In the genomic region with DNA sequence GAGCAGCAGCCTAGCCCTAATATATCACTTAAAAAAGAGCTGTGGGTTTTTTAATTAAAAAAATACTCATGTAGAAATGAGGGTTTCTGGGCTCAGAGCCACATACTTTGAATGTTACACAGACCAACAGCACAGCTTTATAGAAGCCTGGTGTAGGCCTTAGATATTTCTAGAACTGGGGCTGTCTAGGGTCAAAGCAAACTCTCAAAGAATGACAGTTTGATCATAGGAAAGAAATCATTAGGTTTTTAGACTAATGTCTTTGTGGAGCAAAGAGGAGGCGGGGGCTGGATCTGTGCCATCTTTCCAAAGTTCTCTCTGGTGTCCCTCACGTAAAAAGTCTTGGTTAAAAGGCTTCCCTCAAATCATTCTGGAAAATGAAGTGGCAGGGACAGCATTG, we compare ENCODE assay signal across 20 mouse cellular contexts.
DNase-seq lines count a peak whose midpoint lies in the region; ATAC-seq and TF ChIP-seq lines count a peak whose summit lies in the region.
"Had no signal": no experiment of that assay in that cellular context is flagged by ENCODE, and none has a peak within 500 bp of the region (broad histone marks: within the 10 kb centered on the region; RNA-seq: fewer than 3 reads in every experiment).

No protein-coding gene starts in this region.

- no peak overlapping the region for H3K9ac ChIP-seq in kidney, embryonic 16.5 days (replicated peaks; ENCODE audit: low read length)
- no peak overlapping the region for H3K9ac ChIP-seq in limb, embryonic 14.5 days (ENCODE audit: low read depth, low read length, severe bottlenecking)
- H3K9ac ChIP-seq: embryonic facial prominence, embryonic 15.5 days; hindbrain, embryonic 13.5 days; midbrain, embryonic 12.5 days; neural tube, embryonic 12.5 days had no signal

- H3K4me1 ChIP-seq in kidney, embryonic 16.5 days (ENCODE audit: insufficient read depth, low read length), result peaks cover 8% of the 10 kb centered on the region; the same call in 1 of the 2 replicates
- H3K4me1 ChIP-seq in limb, embryonic 14.5 days (ENCODE audit: control insufficient read depth, insufficient read depth, low read length), result peaks cover 10% of the 10 kb centered on the region; the same call in 1 of the 2 replicates
- H3K4me1 ChIP-seq: forebrain, embryonic 10.5 days; midbrain, embryonic 12.5 days; neural tube, embryonic 12.5 days had no signal

- peak; percentile 70 for DNase-seq in kidney, adult 9 months
- no peak for DNase-seq in kidney, adult 18-20 months
- DNase-seq in Muller cell, postnatal 12 days (ENCODE audit: inconsistent ontology term), result peak; percentile 86
- peak; percentile 66 for DNase-seq in limb, embryonic 14.5 days (ENCODE audit: low spot score)
- no peak for DNase-seq in right cerebral cortex, postnatal 14 days
- DNase-seq in cerebellum, adult 11 months, result no peak
- DNase-seq: adrenal gland, postnatal 14 days; cerebellum, postnatal 14 days; heart, postnatal 14 days; layer of hippocampus, postnatal 36 days had no signal

- H3K27ac ChIP-seq in kidney, embryonic 16.5 days (ENCODE audit: low read length), result no peak overlapping the region
- no peak overlapping the region for H3K27ac ChIP-seq in limb, embryonic 14.5 days (replicated peaks; ENCODE audit: low read depth, low read length)
- H3K27ac ChIP-seq: embryonic facial prominence, embryonic 15.5 days; forebrain, embryonic 10.5 days; heart, embryonic 10.5 days; hindbrain, embryonic 13.5 days; layer of hippocampus, adult 2 months; midbrain, embryonic 12.5 days; neural tube, embryonic 12.5 days had no signal

- H3K27me3 ChIP-seq in kidney, embryonic 16.5 days (ENCODE audit: insufficient read depth, low read length), result no peaks in the 10 kb centered on the region
- H3K27me3 ChIP-seq in limb, embryonic 14.5 days (ENCODE audit: control insufficient read depth, insufficient read depth, low read length), result no peaks in the 10 kb centered on the region
- H3K27me3 ChIP-seq: embryonic facial prominence, embryonic 15.5 days; hindbrain, embryonic 13.5 days; midbrain, embryonic 12.5 days; neural tube, embryonic 12.5 days had no signal

- no peak overlapping the region for H3K4me3 ChIP-seq in kidney, embryonic 16.5 days (ENCODE audit: low read length)
- no peak overlapping the region for H3K4me3 ChIP-seq in limb, embryonic 14.5 days (replicated peaks; ENCODE audit: low read length)
- H3K4me3 ChIP-seq: embryonic facial prominence, embryonic 15.5 days; forebrain, embryonic 10.5 days; heart, embryonic 10.5 days; hindbrain, embryonic 13.5 days; layer of hippocampus, adult 2 months; midbrain, embryonic 12.5 days; neural tube, embryonic 12.5 days had no signal

- H3K9me3 ChIP-seq in kidney, embryonic 16.5 days (ENCODE audit: low read length), result no peaks in the 10 kb centered on the region
- H3K9me3 ChIP-seq in limb, embryonic 14.5 days (ENCODE audit: control insufficient read depth, low read length), result no peaks in the 10 kb centered on the region
- H3K9me3 ChIP-seq: embryonic facial prominence, embryonic 15.5 days; forebrain, embryonic 10.5 days; heart, embryonic 10.5 days; hindbrain, embryonic 13.5 days; midbrain, embryonic 12.5 days; neural tube, embryonic 12.5 days had no signal

- H3K36me3 ChIP-seq in kidney, embryonic 16.5 days (ENCODE audit: insufficient read depth, low read length), result no peaks in the 10 kb centered on the region
- no peaks in the 10 kb centered on the region for H3K36me3 ChIP-seq in limb, embryonic 14.5 days (ENCODE audit: control insufficient read depth, insufficient read depth, low read length)
- H3K36me3 ChIP-seq: embryonic facial prominence, embryonic 15.5 days; forebrain, embryonic 10.5 days; heart, embryonic 10.5 days; hindbrain, embryonic 13.5 days; midbrain, embryonic 12.5 days; neural tube, embryonic 12.5 days had no signal

- ATAC-seq in kidney, embryonic 16.5 days (ENCODE audit: low FRiP score, low TSS enrichment), result peak; percentile 78
- ATAC-seq in limb, embryonic 14.5 days (ENCODE audit: low FRiP score, low read depth), result no peak
- ATAC-seq: inflammation-experienced regulatory T-cells, adult 6 months had no signal

- TF ChIP-seq POLR2A in limb, embryonic 14.5 days (IDR thresholded peaks at IDR 0.05; ENCODE audit: borderline replicate concordance, extremely low read depth, insufficient read depth, insufficient read length), result no peak

- H3K4me2 ChIP-seq in kidney, embryonic 16.5 days (replicated peaks; ENCODE audit: low read depth, low read length), result no peak overlapping the region
- no peak overlapping the region for H3K4me2 ChIP-seq in limb, embryonic 14.5 days (replicated peaks; ENCODE audit: low read depth, low read length, severe bottlenecking)
- H3K4me2 ChIP-seq: embryonic facial prominence, embryonic 15.5 days; hindbrain, embryonic 13.5 days; liver, embryonic 11.5 days; midbrain, embryonic 12.5 days; neural tube, embryonic 12.5 days had no signal

- WGBS in kidney, embryonic 16.5 days, result 82% methylated on average over 2 of the region's 2 CpGs
- WGBS in limb, embryonic 14.5 days, result 57% methylated on average over 2 of the region's 2 CpGs

Comparison
In these comparisons a context has a peak if more than half of its experiments do, and no peak if none do; other contexts are left out.
1. DNase-seq: peak in kidney, adult 9 months (single experiment), Muller cell, postnatal 12 days (single experiment) and limb, embryonic 14.5 days (single experiment); none in kidney, adult 18-20 months (single experiment), right cerebral cortex, postnatal 14 days (single experiment) and cerebellum, adult 11 months (single experiment).